Mouse (Mus musculus): ENCODE measurements at regions not wholly inside any gene's neighbourhood (a gene's known extent, or its start where the extent isn't known, plus 50 kb on each side); places are given as distances from the start of the nearest gene placed in this dataset.

DNA sequence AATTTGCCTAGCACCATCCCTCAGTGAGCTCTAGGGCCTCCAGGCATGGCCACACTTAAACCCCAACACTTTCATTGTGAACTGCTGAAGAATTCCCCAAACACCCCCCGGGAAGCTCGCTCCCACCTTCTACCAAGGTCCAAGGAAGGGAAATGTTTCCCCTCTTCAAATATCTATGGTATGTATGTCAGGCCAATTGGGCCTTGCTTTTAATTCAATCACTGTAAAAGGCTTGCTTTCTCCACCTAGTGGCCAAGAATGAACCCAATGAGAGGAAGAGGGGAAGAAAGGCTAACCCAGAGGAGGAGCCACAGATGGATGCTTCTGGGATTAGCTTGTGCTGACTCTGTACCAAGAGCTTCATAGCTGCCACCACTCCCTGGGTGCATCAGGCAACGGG, 336.3 kb upstream of the Tgfbr2 start:
- peak; percentile 32 for DNase-seq (ENCODE audit: low read depth, low spot score)

DNA sequence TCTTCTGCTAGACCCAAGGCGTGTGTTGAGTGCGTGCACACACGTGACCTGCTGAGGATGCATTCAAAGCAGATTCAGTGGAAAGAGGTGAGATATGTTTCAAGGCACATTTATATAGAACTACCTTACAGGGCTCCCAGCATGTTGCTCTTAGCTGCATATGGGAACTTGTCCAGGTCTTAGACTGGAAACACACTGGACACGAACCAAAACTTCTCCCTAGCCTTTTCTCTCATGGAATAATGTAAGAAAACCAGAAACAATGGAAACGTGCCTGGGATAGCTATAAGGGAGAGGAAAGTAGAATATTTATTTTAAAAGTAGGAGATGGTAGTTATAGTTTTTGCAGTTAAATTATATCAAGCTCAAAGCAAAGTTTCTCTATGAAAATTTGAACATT, 332.6 kb upstream of the Tgfbr2 start:
- no peak for DNase-seq (ENCODE audit: low read depth, low spot score)

DNA sequence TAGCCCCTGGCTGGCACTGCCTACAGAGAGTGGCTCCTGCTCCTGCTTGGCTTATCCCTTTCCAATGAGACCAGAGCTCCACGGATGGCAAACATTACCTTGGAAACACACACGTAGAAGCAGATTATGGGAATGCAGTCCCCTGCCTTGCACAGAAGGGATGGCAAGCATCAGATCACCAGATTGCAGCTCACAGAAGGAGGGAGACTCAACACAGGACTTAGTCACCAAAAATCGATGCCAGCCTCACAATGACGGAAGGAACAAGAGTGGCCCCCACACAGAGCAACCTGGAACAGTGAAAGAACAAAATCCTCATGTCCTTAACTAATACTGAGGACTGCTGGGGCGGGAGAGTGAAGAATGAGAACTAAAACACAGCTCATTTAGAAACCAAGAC, 327.7 kb upstream of the Tgfbr2 start:
- no peak for DNase-seq (ENCODE audit: low read depth, low spot score)

DNA sequence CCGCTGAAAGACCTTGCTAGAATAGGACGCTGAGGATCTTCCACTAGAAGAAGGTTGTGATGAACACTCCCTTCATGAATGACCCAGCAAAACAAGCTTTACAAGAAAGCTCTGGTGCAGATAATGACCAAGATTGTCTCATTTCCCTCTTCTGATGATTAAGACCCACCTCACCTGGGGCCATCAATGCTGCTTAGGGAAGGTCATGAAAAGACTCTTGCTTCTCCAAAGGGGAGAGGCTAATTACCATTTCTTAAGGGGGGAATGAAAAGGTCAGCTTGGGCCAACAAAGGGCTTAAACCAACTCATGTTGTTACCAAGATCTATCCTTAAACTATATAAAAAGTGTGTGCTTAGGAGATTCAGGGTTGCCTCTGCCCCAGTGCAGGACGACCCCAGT, 325.8 kb upstream of the Tgfbr2 start:
- no peak for DNase-seq (ENCODE audit: low read depth, low spot score)

DNA sequence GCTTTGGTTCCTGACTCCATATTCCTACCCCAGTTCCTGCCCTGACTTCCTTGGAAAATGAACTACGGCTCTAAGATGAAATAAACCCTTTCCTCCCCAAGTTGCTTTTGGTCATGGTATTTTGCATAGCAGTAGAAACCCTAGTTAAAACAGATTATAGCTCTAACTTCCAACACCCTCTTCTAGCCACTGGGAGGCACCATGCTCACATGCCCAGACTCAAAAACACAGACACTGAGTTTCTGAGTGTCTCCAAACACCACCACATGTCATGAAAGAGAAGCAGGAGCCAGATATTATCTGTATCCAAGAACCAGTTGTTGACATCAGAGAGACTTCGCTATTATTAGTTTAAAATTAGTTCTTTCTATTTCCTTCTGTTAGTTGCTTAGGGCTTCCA, 316.1 kb upstream of the Tgfbr2 start:
- DNase-seq (ENCODE audit: low read depth, low spot score): no peak

DNA sequence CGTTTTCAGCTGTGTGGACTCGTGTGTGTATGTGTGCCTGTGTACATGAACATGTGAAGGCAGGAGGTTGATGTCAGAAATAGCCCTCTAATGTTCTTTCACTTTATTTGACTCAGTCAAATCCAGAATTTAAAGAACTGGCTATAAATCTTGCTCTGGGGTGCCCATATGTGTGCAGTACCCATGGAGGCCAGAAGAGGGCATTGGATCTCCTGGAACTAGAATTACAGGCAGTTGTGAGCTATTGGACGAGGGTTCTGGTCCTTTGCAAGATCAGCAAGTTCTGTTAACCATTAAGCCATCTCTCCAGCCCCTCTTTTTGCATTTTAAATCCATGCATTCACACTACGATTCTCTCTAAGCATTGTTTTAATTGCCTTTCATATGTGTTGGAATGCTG, 314.6 kb upstream of the Tgfbr2 start:
- DNase-seq (ENCODE audit: low read depth, low spot score): peak; percentile 37

DNA sequence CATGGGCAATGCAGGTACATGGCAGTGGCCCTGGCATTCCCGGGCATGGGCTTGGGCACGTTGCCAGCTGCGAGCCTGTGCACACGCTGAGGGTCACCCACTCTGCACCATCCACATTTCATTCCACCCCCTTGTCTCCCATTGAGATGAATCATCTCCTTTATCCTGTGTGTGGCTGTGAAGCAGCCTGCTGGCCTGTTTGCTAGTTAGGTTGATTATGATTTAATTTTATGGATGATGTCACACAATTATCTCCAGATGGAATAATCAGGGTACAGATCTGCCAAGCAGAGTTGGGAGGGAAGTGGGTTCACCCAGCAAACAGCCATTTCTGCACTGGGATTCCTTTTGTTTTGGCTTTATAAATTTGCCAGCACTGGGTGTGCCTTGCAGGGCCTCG, 314.1 kb upstream of the Tgfbr2 start:
- no peak for DNase-seq (ENCODE audit: low read depth, low spot score)

DNA sequence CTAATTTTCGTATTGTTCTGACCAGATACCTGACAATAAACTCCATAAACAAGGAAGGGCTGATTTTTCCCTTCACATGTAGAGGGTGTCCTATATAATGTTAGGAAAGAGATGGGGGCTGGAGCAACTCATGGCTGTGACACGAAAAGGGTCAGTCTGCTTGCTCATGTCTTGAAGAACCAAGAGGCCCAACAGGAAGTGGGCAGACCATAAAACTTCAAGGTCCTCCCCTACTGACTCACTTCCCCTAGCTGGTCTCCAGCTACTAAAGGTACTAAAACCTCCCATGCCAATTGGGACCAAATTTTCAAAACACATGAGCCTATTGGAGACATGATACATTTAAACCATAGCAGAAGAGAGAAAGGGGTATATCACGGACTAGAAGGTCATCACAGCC, 302.1 kb upstream of the Tgfbr2 start:
- DNase-seq (ENCODE audit: low read depth, low spot score): no peak

DNA sequence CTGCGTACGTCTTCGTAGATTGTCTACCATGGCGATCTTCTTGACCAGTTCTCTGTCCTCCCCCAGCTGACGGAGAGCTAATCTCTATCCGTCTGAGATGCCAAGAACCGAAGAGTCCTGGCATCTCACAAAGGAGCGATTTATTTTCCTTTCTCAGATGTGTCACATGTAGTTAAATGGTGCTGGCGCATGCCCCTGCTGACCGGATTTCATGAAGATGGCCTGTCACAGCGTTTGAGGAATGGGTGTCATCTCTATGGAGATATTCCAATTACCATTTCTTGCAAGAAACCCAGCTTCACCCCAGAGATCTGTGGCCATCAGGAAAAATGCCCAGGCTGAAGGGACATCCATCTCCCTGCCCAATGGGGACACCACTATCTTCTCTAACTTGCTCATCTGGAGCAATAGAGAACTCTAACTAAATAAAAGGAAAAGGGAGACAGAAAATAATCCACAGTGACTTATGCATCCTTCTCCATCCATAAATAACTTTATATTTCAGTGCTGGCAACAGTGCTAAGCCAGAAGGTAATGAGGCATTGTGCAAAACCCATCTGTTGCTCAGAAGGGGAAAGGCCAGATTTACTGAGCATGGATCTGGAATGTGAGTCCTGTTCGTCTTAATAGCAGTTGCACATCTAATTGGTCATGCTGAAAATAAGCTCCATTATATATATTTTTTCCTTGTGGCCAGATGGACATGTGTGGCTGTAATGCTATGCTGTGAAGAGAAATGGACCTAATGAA, 300.2 kb upstream of the Tgfbr2 start:
- no peak for DNase-seq (ENCODE audit: low read depth, low spot score)

DNA sequence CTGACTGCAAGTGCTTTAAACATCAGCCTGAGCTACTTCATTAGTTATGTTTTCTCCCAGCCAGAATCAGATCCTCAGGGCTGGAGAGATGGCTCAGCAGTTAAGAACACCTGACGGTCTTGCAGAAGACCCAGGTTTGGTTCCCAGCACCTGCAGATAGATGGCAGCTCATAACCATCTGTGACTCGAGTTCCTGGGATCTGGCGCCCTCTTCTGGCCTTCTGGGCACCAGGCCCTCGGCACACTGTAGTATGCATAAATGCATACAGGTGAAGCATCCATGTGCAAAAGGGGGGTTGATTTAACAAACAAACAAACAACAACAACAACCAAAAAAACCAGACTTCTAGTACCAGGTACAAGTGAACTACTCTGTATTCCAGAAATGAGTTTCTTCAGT, 297.7 kb upstream of the Tgfbr2 start:
- no peak for DNase-seq (ENCODE audit: low read depth, low spot score)

DNA sequence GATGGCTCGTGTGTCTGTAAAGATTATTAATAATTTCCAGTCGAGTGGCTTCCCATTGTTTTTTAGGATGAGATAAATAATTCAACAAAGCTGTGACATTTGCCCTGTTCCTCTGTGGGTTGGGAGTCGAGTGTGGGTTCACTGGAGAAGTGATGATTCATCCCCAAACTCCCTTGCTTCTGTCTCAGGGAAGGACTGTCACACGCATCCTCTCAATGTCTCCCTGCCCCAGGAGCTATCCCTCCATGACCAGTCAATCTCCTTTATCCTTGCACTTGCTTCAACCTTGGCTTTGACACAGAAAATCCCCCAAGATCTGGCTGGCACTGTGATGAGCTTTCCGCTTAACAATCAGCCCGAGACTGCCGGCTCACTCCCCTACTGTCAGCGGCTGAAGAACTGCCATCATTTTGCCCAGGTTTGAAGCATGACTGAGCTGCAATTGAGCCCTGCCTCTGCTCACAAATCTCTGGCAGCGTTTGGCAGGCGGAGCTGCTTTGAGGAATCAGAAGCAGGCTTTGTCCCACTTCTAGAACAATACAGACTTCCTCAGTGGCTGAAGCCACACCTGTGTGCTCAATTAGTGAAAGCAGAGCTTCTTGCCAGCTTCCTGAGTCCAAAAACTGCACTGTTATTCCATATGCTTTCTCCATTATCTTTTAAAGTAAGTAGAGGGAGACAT, 293.6 kb upstream of the Tgfbr2 start:
- no peak for DNase-seq (ENCODE audit: low read depth, low spot score)

DNA sequence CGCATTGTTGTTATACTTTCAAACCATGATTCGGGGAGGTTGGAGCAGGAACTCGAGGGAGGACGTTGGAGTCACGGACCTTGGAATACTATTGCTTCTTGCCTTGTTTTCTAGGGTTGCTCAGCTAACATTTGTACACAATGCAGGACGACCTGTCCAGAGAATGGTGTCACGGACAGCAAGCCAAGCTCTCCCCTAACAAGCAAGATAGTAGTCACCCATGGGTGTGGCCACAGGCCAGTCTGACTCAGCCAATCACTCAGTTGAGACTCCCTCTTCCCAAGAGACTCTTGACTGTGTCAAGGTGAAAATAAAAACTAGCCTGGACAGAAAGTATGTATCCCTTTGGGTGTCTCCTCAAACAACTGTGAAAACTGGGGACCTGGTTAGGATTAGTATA, 291.2 kb upstream of the Tgfbr2 start:
- no peak for DNase-seq (ENCODE audit: low read depth, low spot score)

DNA sequence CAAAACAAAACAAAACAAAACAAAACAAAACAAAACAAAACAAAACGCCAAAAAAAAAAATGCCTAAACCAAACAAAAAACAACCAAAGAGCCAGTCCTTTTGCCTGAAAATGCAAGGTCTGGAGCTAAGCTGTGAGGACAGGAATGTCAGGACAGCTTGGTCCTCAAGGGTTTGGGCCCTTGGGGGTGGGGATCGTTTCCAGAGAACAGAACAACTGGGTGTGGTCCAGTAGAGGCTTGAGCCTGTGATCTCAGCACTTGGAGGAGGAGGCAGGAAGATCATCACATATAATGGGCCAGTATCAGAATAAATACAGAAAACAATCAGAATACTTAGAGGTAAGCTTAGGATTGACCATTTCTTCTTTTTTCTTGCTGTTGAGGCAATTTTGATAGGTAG, 289.5 kb upstream of the Tgfbr2 start:
- no peak for DNase-seq (ENCODE audit: low read depth, low spot score)

DNA sequence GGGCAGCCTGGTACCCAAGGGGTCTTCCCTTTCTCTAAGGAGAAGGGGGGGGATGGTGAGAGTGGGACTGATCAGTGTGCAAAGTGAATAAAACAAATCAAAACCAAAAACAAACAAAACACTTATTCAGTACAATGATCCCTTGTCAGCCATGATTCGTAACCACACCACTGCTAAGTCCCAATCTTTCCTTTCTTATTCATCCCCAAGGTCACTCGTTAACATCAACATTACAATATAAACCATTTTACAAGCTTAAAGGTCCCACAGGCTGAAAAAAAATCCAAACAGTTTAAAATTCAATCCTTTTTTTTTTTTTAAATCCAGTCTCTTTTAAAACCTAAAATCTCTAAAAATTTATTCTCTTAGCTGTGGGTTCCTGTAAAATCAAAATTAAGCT, 287.1 kb upstream of the Tgfbr2 start:
- DNase-seq (ENCODE audit: low read depth, low spot score): no peak

DNA sequence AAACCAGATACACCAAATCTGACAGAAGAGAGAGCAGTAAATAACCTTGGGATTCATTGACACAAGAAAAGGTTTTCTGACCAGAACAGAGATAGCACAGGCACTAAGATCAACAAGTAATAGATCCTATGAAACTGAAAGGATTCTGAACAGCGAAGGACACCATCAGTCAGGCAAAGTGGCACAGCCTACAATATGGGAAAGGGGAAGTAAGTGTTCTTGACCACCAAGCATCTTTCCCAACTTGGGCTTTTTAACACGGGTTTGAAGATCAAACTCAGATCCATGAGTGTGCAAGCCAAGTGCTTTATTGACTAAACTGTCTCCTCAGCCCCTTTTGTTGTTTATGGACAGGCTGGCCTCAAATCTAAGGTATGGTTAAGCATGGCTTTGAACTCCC, 284.9 kb upstream of the Tgfbr2 start:
- no peak for DNase-seq (ENCODE audit: low read depth, low spot score)

DNA sequence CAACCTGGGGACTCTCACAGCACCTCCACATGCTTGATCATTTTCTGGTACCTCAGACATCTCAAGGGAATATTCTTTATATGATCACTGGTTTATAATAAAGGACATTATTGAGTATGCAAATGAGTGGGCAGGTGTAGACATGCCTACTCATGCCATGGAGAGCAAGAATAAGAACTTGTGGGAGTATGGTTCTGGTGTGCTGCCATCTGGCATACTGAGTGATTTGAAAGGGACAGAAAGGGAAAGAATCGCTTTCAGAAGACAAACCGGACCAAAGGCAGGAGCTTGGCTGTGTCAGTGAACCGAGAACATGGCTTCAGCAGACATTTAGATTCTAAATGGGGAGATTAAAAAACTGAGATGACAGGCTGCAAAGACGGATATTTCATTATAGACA, 276.9 kb upstream of the Tgfbr2 start:
- no peak for DNase-seq (ENCODE audit: low read depth, low spot score)

DNA sequence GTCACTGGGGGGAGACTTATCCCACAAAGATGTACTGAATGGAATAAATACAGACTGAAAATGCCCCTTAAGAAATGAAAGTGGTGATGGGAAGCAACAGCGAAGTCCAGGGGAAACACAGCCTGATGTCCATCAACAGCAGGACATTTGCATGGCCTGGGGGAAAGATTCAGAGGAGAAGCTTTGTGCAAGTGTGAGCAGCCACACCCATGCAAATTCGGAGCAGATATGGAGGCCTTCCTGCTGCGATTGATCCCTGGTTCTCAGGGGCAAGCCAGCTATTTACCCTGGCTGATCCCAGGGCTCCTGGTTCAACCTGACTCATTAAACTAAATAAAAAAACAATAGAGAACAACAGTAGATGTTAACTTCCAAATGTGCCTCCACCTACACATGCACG, 275.7 kb upstream of the Tgfbr2 start:
- no peak for DNase-seq (ENCODE audit: low read depth, low spot score)

DNA sequence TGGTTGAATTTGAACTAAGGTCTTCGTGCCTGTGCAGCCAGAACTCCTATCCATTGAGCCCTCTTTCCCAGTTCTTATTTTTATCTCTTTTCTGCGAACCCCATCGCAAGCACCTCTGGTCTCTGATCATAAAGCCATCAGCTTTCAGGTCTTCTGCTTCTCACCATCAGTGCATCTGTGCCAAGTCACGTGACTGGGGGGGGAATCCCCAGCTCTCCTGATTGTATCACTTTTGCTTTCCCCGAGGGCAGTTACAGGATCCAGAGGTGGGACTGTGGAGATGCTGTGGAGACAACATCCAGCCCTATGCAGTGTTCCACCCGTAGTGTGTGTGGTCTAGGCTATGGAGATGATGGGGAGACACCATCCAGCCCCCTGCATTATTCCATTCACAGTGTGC, 272.6 kb upstream of the Tgfbr2 start:
- no peak for DNase-seq (ENCODE audit: low read depth, low spot score)

DNA sequence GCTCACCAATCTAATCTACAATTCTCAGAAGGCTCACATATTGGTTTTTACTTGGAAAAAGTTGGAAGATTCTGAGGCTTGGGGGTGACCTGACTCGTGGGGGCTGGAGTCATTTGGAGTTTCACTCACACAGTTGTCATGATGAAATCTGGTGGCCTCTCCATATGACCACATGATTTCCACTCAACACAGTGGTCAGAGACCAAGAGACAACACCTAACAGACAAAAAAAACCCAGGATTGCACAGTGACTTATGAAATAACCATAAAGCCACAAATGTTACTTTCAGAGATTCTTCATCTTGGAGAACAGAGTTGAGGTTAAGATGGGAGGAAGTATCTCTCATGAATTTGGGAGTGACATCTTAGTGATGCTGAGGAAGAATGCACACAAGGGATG, 263.4 kb upstream of the Tgfbr2 start:
- no peak for DNase-seq (ENCODE audit: low read depth, low spot score)

DNA sequence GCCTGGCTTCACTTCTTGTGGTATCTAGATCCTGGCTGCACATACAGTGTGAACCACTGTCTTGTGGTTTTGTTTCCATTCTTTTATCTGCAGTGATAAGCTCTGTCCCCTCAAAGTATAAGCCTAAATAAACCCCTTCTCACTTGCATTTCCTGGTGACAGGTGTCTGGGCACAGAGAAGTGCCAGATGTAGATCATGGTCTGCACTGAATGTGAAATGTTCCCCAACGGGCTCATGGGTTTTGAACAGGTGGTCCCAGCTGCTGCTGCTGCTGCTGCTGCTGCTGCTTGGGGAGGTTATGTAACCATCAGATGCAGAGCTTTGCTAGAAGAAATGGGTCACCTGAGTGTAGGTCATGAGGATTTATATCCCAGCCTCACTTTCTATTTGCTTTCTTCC, 259.3 kb upstream of the Tgfbr2 start:
- no peak for DNase-seq (ENCODE audit: low read depth, low spot score)

DNA sequence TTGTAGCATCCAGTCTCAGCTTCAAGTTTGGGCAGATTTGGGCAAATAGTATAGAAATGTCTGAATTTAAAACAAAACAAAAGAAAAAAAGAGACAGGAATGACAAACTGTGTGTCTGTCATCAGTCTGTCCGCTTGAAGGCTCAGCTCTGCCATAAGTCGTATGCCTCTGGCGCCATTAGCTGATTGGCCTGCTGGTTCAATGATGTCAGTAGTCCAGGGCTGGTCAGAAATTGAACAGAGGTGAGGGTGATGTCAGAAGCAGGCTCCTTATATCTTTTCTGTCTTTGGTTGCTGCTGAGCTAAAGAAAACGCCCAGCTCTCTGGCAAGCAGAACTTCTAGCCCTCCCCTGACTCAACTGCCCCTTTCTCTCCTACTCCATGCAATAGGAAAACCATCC, 253.9 kb upstream of the Tgfbr2 start:
- no peak for DNase-seq (ENCODE audit: low read depth, low spot score)

DNA sequence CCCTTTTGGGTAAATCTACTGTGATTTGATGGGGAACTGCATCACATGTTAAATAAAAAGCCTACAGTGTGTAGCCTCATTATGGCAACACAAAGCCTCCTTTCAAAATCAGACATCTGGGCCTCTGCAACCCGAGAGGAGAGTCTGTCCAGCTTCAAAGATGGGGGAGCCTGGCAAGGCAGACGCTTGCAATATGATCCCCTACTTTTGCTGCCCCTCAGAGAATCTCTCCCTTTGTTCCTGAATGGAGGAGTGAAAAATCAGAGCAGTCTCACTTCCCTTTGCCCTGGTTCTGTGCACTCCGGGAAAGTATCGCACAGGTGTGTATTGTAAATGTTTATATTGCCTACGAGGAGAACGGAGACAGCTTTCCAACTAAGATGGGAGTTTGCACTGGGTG, 253.3 kb upstream of the Tgfbr2 start:
- peak; percentile 62 for DNase-seq (ENCODE audit: low read depth, low spot score)

DNA sequence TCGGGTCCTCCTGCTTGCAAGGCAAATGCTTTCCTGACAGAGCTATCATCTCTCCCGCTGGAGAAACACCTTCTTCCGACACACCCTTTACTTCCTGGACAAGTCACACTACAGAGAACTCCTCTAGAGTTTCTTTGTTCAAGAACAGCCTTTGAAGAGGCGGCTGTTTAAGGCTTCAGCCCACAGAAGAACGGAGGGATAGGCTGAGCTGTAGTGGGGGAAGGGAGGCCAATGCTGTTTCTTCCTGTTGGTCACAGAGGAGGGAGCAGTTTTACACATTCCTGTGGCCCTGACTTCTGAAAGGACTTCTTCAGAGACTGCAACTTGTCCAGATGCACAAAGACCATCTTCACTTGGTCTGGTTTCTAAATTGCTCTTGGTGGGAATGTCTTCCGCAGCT, 252.1 kb upstream of the Tgfbr2 start:
- DNase-seq (ENCODE audit: low read depth, low spot score): peak; percentile 10
